Mouse (Mus musculus) kidney, adult 18-20 months (tissue): ENCODE results near the gene Pcbp3.

Experiments used
- DNase-seq: peaks from one replicate; pipeline ENCODE4 v3.0.0; 2021

Pcbp3 gene

DNA sequence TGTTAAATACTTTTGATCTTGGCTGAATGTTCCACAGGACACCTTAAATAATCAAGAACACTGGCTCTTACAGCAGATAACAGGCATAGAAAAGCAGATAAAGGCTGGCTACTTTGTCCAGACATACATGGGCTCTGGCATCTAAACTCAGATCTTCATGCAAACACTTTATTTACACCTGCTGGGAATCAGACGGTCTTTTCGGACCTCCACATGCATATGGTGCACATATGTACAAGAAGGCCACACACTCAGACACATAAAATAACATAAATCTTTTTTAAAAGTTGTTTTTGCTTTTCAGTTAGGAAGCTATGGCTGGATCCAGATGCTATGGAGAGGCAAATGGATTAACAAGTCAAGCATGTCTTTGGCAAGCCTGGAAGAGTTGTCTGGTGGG, 37.2 kb downstream of the Pcbp3 start:
- no peak for DNase-seq

DNA sequence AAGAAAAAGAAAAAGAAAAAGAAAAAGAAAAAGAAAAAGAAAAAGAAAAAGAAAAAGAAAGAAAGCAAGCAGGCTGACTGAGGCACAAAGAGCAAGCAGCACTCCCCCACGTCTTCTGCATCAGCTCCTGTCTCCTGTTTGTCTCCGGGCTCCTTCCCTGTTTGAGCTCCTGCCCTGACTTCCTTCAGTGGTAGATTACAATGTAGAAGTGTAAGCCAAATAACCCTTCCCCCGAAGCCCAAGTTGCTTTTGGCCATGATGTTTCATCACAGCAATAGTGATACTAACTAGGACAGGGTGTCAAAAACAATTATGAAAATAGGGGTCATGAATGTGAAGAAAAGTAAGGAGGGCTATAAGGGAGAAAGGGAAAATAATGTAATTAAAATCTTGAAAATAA, 43.6 kb downstream of the Pcbp3 start:
- DNase-seq: no peak

DNA sequence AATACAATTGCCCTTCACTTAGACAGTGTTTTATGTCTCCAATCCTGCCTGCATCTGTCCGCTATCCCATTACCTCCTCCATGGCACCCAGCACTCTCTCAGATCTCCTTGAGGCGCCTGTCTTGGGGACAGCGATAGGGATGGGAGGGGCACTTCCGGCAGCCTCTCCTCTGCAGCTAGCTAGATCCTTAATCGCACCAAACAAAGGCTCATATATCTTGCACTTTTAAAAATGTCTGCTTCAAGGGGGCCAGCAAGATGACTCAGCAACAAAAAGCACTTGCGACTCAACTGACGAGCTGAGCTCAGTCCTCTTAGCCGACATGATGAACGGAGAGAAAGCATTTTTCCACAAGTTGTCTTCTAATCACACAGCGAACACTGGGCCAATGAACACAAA, 55.3 kb downstream of the Pcbp3 start:
- DNase-seq: no peak

DNA sequence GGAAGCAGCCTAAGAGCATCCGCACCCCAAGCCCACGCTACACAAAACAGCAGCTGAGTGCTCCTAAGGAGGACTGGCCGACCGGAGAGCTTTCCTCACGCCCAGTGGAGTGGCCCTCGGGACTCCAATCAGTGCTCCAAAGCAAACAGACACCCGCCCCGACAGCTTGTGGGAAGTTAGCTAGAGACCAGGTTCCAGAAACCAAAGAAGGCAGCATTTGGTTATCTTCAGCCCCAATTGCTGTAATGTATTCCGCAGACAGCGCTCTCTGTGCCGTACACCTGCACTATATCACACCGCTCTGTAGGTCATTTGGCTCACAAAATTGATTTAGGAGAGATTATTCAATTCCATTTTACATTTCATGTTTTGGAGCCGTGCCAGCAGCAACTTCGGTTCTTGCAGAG, 55.7 kb downstream of the Pcbp3 start:
- DNase-seq: no peak

DNA sequence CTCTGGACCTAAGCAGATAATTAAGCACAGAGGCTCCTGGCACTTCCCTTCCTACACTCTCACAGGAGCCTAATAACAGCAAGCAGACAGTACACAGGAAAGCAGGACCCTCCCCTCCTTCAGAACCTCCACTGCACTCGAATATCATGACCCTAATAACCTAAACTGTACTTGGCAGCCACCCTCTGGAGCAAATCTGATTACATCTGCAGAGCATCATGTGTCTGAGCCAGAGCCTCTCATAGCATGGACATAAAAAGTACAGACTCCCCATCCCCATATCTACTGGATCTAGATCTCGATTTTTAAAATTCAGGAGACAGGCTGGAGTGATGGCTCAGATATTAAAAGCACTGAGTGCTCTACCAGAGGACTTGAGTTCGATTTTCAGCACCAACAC, 58.0 kb downstream of the Pcbp3 start:
- no peak for DNase-seq

DNA sequence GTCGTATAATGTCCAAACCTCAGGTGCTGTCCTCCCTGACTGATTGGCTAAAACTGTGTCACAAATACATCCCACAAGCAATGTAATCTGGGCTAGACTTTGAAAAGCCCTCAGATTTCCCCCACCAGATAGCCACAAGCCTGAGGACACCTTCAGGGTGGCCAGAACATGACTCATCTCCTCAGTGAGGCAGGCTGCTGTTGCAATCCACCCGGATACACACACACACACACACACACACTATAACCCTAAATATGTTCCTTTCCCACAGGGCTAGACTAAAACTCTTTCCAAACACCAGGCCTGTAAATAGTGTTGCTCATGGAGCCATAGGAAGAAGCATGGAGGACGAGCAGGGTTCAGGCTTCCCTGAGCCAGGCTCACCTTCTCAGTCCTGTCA, 58.6 kb downstream of the Pcbp3 start:
- DNase-seq: no peak

DNA sequence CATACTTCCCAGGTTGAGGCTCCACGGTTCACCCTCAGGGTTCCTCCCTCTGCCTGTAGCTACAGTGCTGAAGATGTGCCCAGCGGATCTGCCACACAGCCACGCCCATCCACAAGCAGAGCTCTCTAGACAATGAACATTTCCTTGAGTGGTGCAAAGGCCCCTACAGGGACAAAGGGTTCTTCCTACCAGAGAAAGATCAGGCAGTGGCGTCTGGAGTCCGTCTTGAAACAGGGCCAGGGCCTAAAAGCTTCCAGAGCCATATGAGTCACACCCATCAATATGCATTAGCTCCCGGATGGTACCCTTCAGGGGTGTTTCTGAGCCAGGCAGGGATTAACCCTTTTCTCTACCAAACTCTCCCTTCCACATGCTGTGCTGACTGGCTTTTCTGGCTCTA, 59.1 kb downstream of the Pcbp3 start:
- no peak for DNase-seq

DNA sequence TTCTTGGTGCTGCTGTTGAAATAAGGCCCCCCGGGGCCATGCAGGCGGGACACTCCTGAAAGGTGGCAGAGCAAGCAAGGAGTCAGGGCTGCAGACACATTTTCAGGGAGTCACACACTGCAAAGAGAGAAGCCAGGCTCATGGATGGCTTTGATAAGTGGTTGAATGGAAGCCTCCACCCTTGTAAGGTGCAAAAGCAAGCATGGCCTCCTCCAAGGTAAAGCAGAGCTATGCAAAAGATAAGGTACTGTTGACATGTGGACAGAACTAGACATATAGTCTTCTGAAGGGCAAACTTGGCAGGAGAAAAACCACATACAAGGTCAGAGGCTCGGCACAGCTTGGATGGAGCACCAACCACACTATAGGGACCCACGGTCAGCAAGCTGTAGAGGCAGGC, 63.3 kb downstream of the Pcbp3 start:
- no peak for DNase-seq

DNA sequence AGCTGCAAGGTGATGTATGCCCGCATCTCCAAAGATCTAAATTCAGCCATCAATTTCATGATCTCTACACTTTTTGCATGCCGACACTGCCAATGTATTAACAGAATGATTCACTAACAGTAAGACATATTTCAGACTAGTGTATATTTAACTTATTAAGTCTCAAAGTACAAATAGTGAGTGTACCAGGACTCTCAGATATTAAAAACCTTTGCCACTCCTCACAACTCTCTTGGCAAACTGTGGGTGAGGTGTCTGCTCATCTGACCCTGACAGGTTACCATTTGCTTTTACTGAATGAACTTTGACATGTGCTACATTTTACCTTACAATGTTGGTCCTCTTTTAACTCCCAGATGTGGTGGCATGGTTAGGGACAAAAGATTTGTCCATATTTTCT, 70.2 kb downstream of the Pcbp3 start:
- DNase-seq: no peak

DNA sequence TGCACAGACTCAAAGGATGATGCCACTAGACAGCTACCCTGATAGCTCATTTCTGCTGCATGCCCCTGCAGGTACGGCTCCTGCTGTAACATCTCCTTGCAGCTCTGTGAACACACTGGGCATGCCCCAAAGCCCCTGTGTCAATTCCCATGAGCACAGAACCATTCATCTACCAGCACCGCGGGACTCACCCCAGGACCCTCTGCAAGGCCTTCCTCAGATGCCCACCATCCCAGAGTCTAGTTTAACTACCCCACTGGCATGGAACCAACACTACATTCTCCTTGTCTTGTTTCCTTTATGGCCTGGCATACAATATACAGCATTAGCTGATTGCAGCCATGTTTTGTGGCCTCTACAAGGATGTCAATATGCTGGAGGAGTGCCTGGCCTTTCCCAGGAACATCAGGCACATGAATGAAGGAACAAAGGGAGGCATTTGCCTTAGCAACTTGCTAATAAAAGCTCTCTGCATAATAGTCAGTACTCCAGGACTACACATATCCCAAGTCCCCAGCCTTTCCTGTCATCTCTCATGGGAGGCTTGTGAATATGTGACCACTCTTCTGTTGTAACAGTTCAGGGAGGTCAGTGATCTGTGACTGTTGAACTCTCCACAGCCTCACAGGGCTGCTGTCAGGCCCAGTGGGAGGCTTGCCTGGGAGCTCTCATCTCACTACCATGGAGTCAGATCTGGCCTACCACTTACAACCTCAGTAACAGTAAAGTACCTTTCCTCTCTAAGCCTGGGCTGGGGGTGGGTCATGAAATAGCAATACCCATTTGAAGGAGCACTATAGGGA, 78.0 kb downstream of the Pcbp3 start:
- DNase-seq: no peak

DNA sequence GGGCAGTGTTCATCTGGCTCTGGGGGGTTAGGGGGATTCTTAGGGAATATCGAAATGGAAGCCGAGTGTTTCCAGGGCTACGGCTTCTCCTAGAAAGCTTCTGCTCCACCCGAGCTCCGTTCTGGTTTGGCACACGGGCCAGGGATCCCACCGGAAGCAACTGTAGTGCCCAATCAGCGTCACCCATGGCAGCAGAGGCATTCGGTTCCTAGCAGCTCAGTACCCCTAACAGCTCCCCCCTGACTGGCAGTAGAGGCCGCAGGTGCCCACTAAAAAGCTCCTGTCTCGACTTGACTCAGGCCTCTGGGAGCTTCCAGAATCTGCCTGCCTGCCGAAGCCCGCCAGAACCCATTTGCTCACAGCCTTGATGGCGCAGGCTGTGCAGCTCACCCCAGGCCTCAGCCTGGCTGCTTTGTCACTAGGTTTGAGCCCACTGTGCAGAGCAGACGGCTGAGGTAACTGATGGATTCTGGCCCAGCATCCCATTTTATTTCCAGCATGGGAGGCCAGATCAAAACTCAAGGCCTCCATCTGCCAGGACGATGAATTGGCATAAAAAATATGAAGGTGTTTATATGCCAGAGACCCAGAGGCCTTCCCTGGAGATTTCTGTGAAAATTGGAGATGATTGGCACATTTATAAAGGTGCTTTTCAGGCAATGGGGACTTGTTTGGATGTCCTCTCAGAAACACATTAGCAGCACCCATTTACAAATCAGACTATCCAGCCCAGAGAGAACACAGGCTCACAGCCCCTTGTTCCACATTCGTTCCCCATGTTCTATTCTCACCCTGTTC, 78.8 kb downstream of the Pcbp3 start:
- DNase-seq: no peak

DNA sequence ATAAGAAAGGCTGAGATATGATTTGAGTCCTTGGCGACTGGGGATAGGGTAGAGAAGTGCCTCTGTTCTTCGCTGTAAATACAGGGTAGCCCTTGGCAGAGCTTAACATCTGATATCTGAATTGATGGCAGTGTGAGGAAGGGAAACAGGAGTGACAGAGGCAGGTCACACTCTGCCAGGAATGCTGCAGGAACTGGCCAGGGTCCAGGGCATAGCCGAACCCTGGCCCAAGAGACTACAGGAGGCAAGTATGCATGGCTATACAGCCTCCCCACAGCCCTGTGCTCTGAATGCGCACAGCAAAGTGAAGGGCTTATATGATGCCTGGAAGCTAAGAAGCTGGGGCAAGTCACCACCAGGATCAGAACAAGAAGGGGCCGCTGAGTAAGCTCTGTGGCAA, 79.8 kb downstream of the Pcbp3 start:
- DNase-seq: no peak

DNA sequence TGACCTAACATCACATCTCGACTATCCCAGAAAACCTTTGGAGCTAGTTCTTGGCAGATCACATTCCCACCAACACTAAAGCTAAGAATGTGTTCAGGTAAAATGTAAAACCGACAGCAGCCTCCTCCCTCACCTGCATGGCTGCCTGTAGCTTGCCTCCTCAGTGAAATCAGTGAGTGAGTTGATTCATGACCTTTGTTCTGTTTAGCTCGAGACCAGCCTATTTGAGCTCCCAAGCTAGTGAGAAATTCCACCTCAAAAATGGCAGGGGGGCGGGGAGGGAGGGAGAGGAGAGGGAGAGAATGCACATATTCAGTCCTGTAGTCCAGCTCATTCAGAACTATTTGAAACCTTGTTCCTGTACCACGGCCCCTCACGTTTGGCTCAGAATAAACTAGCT, 86.4 kb downstream of the Pcbp3 start:
- DNase-seq: no peak

DNA sequence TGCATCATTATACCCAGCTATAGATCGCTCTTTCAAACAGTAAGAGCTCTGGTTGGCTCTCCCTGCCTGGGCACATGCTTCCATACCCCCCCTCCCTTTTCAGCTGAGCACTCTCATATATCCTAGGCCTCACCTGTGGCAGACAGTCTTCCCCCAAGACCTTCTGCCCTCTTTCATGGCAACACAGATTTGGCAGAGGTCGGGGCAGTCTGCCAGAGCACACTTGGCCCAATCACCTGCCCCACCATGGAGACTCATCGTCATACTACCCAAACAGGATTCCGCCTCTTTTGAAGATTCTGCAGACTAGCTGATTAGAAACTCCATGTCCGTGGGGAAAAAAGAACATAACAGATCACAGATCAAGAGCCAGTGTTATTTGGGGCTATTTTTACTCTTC, 86.8 kb downstream of the Pcbp3 start:
- no peak for DNase-seq

DNA sequence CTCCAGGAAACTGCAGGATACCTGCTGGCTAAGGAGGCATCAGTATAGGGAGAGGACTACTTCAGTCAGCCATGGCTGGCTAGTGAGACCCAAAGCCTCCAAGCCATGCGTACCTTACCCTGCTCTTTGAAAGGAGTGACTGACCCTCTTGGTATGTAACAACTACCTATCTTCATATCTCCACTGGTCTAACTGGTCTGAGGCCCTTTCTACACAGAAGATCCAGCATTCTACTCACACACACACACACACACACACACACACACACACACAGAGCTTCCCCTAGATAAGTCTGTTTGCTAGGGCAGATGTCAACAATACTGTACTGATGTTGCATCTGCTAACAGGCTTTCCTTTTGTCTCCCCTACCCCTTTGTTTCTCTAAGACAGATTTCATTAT, 87.3 kb downstream of the Pcbp3 start:
- DNase-seq: no peak

DNA sequence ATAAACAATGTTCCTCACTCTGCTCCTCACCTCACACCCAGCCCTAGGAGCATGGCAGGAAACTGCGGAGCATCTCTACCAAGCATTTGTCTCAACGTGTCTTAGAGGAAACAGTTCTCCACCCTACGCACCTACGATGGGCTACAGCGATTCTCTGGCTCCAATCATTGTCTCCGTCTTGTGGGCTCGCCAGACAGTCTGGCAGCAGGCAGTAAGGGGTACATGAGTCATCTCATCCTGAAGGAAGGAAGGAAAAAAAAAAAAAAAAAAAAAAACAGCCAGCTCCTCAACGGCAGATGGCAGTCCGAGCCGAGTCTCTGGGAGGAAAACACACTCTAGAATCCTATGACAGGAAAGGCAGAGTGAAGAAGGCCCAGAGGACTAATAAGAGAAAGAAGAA, 87.7 kb downstream of the Pcbp3 start:
- DNase-seq: no peak

DNA sequence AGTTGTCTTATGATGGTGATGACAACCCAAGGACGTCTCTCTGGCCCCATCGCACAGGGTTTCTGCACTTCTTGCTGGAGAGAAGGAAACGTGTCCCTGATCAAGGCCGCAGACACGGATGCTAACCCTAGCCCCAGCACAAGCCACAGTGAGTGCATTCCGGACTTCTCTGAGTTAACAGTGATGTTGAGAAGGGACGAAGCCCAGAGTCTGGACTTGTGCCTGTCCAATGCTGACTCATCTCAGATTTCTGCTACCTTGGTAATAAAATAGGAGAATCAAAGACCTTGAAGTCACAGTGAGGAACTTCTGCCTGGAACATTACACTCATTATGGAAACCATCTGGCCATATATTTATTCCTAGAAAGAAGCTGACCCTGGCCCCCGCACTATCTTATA, 89.0 kb downstream of the Pcbp3 start:
- no peak for DNase-seq

DNA sequence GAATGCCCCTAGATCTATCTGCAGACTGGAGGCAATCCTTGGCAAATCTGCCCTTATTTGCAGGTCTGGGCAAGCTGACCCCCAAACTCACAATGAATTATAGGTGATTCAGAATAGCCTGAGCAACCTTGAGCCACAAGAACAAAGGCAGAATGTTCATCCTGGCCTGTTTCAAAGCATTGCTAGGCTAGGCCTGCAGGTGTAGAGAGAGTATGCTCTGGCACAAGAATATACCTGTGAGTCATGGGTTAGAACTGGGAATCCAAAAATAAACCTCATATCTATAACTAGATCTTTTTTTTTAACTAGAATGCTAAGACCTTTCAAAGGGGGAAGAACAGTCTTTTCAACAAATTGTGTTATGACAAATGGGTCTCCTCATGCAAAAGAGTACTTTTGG, 95.8 kb downstream of the Pcbp3 start:
- no peak for DNase-seq

DNA sequence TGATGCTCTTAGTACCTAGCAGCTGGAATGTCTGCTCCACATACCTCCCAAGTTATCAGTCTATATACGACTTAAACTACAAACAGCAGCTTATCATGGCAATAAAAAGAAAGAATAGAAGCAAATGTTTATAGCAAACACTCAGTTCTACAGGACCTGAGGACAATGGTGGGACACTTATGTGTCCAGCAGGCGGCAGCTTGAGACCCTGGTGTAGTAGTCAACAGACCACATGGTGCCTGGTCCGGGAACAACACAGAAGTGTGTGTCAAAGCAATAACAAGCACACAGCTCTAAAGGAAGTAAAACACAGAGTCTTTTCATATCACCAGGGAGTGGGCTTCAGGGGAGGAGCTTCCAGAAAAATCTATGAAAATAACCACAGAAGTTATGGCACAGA, 100.7 kb downstream of the Pcbp3 start:
- no peak for DNase-seq

DNA sequence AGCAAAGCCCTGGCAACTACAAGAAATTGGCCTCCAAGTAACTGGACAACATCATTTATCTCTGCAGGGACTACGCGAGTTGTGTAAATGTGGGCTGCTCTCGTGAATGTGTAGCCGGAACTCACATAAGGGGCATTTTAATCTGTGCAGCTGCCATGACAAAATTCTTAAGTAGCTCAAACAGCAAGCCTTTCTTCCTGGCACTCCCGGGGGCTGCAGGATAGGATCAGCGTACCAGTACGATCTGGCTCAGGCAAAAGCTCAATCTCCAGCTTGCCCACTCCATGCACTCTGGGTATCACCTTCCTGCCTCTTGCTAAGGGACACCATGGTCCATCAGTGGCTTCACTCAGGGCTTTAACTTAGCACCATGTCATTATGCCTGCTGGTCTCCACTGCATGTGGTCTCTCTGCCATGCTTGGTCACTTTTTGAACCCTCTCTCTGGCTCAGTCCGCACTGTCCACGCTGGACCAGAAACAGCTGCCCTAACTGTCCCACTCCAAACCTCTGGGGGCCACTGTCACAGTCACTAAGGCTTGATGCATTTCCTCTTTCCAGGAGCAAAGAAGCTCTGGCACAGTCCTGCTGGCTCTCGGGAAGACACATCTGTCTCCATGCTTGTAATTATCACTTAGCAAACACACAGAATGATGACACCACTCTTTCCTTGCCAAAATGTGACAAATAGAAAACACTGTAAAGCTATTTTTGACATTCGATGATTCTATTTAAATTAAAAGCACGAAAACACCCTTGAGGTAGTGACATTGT, 102.1 kb downstream of the Pcbp3 start:
- DNase-seq: no peak

DNA sequence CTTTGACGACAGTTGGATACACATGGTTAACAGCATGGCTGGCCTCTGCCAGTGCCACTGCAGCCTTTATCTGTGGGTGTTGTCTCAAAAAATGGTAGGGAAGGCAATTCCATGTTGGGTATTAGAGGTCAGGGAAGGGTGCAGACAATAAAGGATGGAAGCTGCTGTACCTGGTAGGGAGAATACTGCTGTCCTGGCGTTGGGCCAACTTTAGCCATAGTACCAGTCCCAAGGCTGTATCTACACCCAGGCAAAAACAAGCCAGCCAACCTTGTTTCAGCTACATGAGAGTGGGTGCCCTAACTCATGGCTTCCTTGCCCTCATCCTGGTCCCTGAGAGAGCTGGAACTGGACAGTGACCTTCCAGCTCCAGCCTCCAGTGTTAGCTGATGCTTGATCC, 103.8 kb downstream of the Pcbp3 start:
- no peak for DNase-seq

DNA sequence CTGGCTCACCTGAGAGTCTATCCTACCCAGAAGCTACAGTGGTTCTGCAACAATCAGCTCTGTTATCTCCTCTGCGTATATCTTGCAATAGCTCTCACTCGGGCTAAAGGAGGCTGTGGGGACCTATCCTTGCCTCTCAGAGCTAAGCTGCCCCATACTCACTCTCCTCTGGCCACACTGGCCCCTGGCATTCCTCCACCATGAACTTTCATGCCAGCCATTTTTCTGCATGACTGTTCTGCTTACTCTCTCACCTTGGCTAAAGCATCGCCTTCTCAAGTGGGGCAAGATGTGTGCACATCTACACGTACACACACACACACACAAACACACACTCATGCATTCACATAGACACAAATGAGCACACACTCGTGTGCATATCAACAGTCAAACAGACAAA, 115.2 kb downstream of the Pcbp3 start:
- DNase-seq: peak; percentile 27

DNA sequence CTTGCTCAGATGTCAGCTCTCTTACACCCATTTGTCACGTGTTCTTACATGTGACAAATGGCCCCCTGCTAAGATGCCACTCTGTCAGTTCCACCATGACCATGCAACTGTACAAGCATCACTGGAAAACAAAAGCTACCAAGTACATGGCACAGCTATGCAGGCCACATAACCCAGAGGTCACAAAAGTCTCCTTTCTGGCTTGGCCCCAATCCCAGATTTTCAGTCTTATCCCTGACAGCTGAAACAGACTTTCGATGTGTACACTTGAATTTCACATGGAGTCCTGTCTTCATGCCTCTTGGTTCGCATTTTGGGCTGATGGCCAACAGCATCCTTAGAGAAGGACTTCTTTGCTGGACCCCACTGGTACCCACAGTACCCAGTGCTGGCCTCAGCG, 116.8 kb downstream of the Pcbp3 start:
- DNase-seq: no peak

DNA sequence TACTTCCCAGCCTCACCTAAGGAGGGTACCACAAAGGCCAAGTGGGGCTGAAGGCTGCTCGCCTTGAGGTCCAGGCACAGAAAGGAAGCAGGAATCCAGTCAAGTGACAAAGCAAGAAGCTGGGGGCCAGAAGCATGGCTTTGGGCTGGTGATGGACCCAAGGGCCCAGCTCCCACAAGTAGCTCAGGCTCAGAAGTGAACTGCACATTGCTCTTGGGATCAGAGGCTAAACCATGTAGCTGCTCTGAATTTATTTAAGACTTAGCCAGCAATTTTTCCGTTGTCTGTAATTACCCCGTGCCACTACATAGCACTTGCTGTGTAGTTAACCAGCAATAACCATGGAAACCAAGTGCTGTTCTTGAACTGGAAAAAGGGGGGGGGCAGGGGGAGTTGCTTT, 117.3 kb downstream of the Pcbp3 start:
- no peak for DNase-seq
